Mouse (Mus musculus): ENCODE data around the gene Dpysl5.

Dpysl5 gene

GRCm38 (mm10) chr5:30709744-30710383, 1.5 kb upstream of the Dpysl5 start:
- DNase-seq (ENCODE audit: low spot score): peak; percentile 82

- no peak for DNase-seq (ENCODE audit: low spot score)
Measured at GRCm38 (mm10) chr5:30710486-30710885, 878 bp upstream of the Dpysl5 start.

- DNase-seq (ENCODE audit: low spot score): no peak
Measured at GRCm38 (mm10) chr5:30712002-30712390, 632 bp downstream of the Dpysl5 start.

DNA sequence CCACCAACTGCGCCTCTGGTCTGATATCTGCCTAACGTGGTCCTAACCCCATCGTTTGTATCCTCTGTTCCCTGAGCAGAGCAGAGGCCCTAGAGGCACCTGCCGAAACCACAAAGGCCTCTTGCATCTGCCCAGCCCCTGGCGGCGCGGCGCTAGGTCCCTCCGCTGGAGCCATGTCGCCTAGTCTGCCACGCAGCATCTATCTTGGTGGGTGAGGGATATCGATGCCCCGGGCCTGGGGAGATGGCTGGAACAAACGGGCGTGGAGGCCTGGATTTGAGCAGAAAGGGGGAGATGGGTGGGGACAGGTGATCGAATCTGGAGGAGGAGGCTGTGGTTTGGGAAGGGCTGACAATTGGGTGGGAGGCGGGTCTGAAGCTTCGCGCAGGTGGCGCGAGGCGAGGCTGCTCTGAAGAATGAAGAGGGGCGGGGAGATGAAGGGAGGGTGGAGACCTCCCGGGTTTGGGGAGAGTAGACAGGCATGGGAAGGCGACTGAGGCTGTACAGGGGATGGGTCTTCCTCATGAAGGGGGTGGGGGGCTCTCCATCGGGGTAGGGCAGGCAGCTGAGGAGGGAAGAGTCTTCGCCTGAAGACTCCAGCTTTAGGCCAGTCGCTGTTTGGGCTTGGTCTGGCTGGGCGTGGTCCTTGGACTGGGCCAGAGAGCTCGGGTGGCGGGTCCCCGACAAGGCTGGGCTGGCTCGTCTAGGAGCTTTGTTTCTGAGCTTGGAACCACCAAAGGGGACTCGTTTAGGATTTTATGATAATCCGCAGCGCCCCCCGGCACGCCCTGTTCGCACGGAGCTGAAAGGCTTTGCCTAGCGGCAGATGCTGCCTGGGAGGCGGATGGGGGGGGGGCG, 1.3 kb downstream of the Dpysl5 start:
- no peak for DNase-seq (ENCODE audit: low spot score)

DNA sequence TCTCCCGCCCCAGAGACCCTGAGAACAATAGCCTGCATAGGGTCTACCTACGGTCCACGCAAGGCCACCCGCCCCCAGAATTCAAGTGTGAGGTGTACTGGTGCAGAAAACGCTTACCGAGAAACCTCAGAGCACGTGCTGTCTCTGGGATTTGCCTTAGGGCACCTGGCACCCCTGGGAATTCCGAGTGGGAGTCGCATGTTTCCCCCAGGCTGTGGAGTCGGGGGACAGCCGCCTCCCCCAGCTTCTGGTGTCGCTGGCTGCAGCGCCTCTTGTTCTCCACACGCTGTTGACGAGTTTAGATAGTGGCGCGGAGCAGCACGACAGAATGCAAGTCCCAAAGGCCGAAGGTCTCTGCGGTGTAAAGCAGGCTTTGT, 1.9 kb downstream of the Dpysl5 start:
- DNase-seq (ENCODE audit: low spot score): no peak

- DNase-seq (ENCODE audit: low spot score): no peak
Measured at GRCm38 (mm10) chr5:30713691-30714090, 2.3 kb downstream of the Dpysl5 start.

DNA sequence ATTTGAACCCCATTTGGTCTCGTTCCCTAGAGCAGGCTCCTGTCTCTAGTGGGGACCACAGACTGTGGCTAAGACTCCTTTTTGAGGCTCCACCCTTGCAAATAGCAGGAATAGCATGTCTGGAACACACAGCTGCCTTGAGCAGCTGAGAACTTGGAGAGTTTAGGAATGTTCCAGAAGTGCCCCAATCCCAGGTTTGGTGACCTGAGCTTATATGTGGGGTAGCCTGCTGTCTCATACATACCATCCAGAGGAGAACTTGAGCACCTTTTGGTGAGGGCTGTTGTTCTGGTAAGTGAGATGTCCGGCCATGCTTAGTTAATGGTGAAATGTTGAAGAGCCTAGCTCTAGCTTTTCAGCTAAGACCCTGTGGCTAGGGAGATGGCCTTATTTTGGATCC, 4.9 kb downstream of the Dpysl5 start:
- no peak for DNase-seq (ENCODE audit: low spot score)

DNA sequence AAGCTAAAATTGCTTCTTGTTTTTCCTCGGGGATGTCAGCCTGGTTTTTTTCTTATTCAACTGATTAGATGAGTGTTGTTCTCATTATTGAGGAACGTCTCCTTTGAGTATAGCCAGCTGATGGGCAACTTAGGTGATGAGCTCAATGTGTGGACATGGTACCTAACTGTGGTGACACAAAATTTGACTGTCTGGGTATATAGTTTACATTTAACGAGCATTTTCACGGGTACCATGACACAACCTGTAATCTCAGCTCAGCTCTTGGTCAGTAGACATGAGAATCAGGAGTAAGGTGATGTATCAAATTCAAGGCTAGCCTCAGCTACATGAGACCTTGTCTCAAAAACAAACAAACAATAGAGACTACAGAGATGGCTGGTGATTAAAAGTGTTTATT, 6.1 kb downstream of the Dpysl5 start:
- no peak for DNase-seq (ENCODE audit: low spot score)

GRCm38 (mm10) chr5:30717991-30718703, 6.8 kb downstream of the Dpysl5 start:
- DNase-seq (ENCODE audit: low spot score): no peak

- no peak for DNase-seq (ENCODE audit: low spot score)
Measured at GRCm38 (mm10) chr5:30721935-30722334, 10.6 kb downstream of the Dpysl5 start.

GRCm38 (mm10) chr5:30726151-30726693, 14.9 kb downstream of the Dpysl5 start:
- DNase-seq (ENCODE audit: low spot score): no peak

- no peak for DNase-seq (ENCODE audit: low spot score)
Measured at GRCm38 (mm10) chr5:30732511-30732910, 21.1 kb downstream of the Dpysl5 start.

DNA sequence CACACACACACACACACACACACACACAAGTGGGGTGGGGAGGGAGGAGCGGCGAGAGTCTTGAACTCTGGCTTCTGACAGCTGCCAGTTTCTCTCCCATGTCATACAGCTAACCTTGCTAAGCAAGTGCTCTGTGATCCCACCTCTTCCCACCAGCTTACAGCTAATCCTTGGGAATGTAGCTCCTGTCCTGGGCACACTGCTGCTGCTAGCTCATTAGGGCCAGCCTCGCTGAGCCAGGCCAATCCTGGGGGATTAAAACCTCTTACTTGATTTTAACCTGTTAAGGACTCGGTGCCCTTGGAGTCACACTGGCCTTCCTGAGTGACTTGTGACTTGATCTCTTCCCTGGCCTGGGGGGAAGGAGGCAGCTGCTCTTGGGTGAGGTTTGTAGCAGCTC, 23.3 kb downstream of the Dpysl5 start:
- no peak for DNase-seq (ENCODE audit: low spot score)

DNA sequence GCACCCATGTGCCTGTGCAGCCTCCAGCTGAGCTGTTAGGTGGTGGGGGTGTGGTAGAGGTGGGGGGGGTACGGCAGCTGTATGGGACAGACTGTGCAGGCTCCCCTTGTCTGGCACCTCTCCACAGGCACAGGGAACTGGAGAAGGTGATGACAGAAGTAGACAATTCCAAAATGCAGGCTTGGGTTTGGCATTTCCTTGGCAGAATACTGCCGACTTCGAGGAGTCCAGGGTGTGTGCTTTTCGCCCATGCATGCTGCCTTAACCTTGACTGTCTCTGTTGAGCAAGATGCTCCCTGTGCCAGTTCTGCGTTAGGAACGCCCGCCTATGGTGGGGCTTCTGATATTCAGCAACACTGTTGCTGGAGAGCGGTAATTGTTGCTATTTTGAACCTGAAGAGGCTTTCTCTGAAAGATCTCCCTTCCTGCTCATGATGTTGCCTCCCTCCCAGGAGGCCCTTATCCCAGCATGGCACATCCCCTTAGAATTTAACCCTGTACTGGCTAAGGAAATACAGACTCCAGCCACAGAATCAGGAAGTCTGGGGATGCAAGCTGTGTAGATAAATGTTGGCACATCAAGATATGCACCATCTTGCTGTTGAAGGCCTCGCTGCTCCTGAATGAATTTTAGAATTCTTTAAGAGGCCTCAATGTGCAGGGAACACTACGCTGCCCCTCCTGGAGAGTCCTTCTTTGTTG, 26.9 kb downstream of the Dpysl5 start:
- DNase-seq (ENCODE audit: low spot score): peak; percentile 4

DNA sequence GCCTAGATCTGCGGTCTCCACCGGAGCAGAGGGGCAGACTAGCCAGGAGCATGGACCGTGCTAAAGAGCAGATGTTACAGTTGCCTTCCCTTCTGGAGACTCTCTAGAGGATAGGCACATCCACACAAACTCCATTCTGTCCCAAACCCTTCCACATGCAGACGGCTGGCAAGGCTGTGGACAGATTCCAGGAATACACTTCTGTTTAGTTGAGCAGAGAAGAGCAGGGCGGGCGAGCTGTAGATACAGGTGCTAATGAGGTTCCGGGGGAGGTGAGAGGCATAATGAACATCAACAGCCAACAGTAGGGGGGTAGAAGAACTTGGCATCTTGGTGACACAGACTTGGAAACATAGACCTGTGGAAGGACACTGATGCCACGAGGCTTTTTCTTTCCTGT, 28.2 kb downstream of the Dpysl5 start:
- DNase-seq (ENCODE audit: low spot score): no peak

- DNase-seq (ENCODE audit: low spot score): no peak
Measured at GRCm38 (mm10) chr5:30749582-30750311, 38.4 kb downstream of the Dpysl5 start.

- DNase-seq (ENCODE audit: low spot score): no peak
Measured at GRCm38 (mm10) chr5:30751071-30751470, 39.7 kb downstream of the Dpysl5 start.

DNA sequence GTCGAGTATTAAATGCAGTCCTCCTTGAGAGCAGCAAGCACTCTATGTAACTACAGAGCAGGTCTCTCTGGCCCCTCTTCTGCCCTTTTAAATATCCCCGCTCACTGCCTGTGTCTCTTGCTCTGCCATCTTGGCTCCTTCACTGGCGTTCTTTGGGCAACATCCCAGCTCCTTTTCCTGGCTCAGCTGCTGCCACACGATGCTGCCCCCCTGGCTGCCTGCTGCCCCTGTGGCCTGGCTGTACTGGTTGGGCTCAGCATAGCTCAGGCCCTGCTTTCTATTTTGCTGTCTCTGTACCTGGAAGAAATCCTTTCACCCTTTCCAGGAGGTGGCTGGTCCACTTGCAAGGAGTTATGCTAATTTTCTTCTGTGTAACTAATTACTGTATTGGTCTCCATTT, 41.8 kb downstream of the Dpysl5 start:
- DNase-seq (ENCODE audit: low spot score): no peak

DNA sequence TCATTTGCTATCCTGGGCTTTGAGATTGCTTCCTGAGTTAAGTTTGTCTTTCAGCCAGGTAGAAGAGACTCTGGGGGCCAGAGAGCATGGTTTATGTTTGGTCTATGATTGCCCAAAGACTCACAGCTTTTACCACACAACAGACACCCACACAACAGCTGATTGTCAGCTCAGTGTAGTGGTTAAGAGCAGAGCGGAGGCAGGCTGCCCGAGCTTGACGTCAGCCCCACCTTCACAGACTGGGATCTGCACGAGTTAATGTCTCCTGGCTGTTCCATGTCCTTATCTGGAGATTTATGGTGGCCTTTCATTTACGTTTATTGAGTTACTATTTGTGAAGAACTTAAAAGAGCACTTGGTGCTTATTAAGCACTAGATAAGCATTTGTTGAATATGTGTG, 43.9 kb downstream of the Dpysl5 start:
- no peak for DNase-seq (ENCODE audit: low spot score)

DNA sequence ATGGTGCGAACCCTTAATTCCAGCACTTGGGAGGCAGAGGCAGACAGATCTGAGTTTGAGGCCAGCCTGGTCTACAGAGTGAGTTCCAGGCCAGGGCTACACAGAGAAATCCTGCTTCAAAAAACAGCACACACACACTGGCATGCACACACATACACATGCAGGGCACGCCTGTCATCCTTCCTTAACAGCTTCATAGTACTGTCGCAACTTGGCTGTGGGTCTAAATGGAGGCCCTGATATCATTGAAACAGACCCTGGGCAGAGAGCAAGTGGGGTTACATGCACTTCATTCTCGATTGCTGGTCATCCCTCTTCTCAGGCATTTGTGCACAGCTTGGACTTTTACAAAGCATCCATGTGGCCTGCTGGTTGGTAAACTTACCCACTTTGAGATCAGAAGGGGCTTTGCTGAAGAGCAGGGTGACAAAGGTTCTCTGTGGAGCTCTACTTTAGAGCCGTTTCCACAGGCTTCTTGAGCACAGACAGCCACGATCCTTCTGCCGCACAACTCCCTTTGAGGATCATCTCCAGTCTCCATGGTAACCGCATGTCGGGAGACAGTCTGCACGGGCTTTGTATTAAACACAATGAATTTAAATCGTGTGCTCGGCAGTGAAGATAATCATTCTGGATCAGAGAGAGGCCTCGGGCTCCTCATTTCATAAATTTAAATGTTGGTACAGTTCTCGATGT, 51.6 kb downstream of the Dpysl5 start:
- DNase-seq (ENCODE audit: low spot score): no peak

- no peak for DNase-seq (ENCODE audit: low spot score)
Measured at GRCm38 (mm10) chr5:30763511-30763830, 52.1 kb downstream of the Dpysl5 start.

Data from lung, postnatal 25 days (tissue).